Comparison of ENCODE assay signal across 30 mouse cellular contexts in genomic region chr10:26854556-26855100, GRCm38 (mm10).
DNase-seq lines count a peak whose midpoint lies in the region; ATAC-seq and TF ChIP-seq lines count a peak whose summit lies in the region.
"Had no signal": no experiment of that assay in that cellular context is flagged by ENCODE, and none has a peak within 500 bp of the region (broad histone marks: within the 10 kb centered on the region; RNA-seq: fewer than 3 reads in every experiment).

No protein-coding gene starts in this region.

- H3K36me3 ChIP-seq in intestine, postnatal 0 days (ENCODE audit: control insufficient read depth, insufficient read depth) = no peaks in the 10 kb centered on the region; the same call in 1 of the 2 replicates
- H3K36me3 ChIP-seq in intestine, embryonic 16.5 days (ENCODE audit: control insufficient read depth, insufficient read depth, low read length) = no peaks in the 10 kb centered on the region
- H3K36me3 ChIP-seq: embryonic facial prominence, embryonic 13.5 days; forebrain, embryonic 10.5 days; G1E; liver, embryonic 13.5 days; midbrain, embryonic 13.5 days had no signal

- H3K4me1 ChIP-seq in intestine, postnatal 0 days (replicated peaks; ENCODE audit: control insufficient read depth, insufficient read depth, low read length) = no peaks in the 10 kb centered on the region
- H3K4me1 ChIP-seq in intestine, embryonic 16.5 days (ENCODE audit: control insufficient read depth, insufficient read depth, low read length) = no peaks in the 10 kb centered on the region
- H3K4me1 ChIP-seq: embryonic facial prominence, embryonic 13.5 days; forebrain, embryonic 10.5 days; heart, embryonic 12.5 days; kidney, embryonic 15.5 days; liver, embryonic 13.5 days had no signal

- no peak overlapping the region for H3K4me3 ChIP-seq in intestine, postnatal 0 days (ENCODE audit: low read depth, low read length)
- no peak overlapping the region for H3K4me3 ChIP-seq in intestine, embryonic 16.5 days (ENCODE audit: low read length)
- H3K4me3 ChIP-seq: embryonic facial prominence, embryonic 13.5 days; forebrain, embryonic 10.5 days; gastrocnemius, adult 2 months; heart, embryonic 12.5 days; kidney, embryonic 15.5 days; liver, embryonic 13.5 days; midbrain, embryonic 13.5 days had no signal

- 70% methylated on average over 5 of the region's 5 CpGs for WGBS in intestine, postnatal 0 days
- 78% methylated on average over 5 of the region's 5 CpGs for WGBS in intestine, embryonic 16.5 days

- no peaks in the 10 kb centered on the region for H3K27me3 ChIP-seq in intestine, postnatal 0 days (replicated peaks; ENCODE audit: control insufficient read depth, insufficient read depth, low read length)
- no peaks in the 10 kb centered on the region for H3K27me3 ChIP-seq in intestine, embryonic 16.5 days (replicated peaks; ENCODE audit: control insufficient read depth, insufficient read depth, low read length)
- H3K27me3 ChIP-seq: embryonic facial prominence, embryonic 13.5 days; heart, embryonic 12.5 days; kidney, embryonic 15.5 days; liver, embryonic 13.5 days; midbrain, embryonic 13.5 days had no signal

- DNase-seq in Muller cell, postnatal 12 days (ENCODE audit: inconsistent ontology term) = peak; percentile 77
- peak; percentile 49 for DNase-seq in adrenal gland, postnatal 14 days
- DNase-seq in c-Kit-positive CD71-positive TER-119-positive erythroid progenitor cells, embryonic 14.5 days (ENCODE audit: low spot score) = no peak
- no peak for DNase-seq in left cerebral cortex, adult 18-20 months (ENCODE audit: low spot score in 2 of 2)
- DNase-seq in urinary bladder, postnatal 25 days (ENCODE audit: low spot score) = no peak
- DNase-seq: cerebellum, adult 11-12 months; cerebellum, adult 9-11 months; embryo, embryonic 11 days; gastrocnemius, adult 2 months; gastrocnemius, postnatal 36 days; heart, adult 18-20 months; kidney, adult 18-20 months; kidney, postnatal 25 days; liver, embryonic 13.5 days; lung, adult 18-20 months; right cerebral cortex, postnatal 25 days; thymus, adult 18-20 months; thymus, postnatal 36 days had no signal

- H3K27ac ChIP-seq in intestine, postnatal 0 days (ENCODE audit: low read depth, low read length) = no peak overlapping the region
- H3K27ac ChIP-seq in intestine, embryonic 16.5 days (ENCODE audit: low read length) = no peak overlapping the region
- H3K27ac ChIP-seq: embryonic facial prominence, embryonic 13.5 days; forebrain, embryonic 10.5 days; gastrocnemius, adult 2 months; hindbrain, embryonic 14.5 days; kidney, embryonic 15.5 days; liver, embryonic 13.5 days; macrophage; midbrain, embryonic 13.5 days had no signal

- H3K9me3 ChIP-seq in intestine, postnatal 0 days (ENCODE audit: control insufficient read depth) = no peaks in the 10 kb centered on the region
- H3K9me3 ChIP-seq in intestine, embryonic 16.5 days (ENCODE audit: control insufficient read depth, low read length) = no peaks in the 10 kb centered on the region
- H3K9me3 ChIP-seq: embryonic facial prominence, embryonic 13.5 days; forebrain, embryonic 10.5 days; heart, embryonic 12.5 days; kidney, embryonic 15.5 days; liver, embryonic 13.5 days; midbrain, embryonic 13.5 days had no signal

- no peak overlapping the region for H3K9ac ChIP-seq in intestine, postnatal 0 days (ENCODE audit: low read depth, low read length)
- H3K9ac ChIP-seq in intestine, embryonic 16.5 days (ENCODE audit: low read depth, low read length) = no peak overlapping the region
- H3K9ac ChIP-seq: embryonic facial prominence, embryonic 13.5 days; heart, embryonic 12.5 days; hindbrain, embryonic 14.5 days; kidney, embryonic 15.5 days; liver, embryonic 13.5 days; midbrain, embryonic 13.5 days had no signal

- H3K4me2 ChIP-seq in intestine, postnatal 0 days (replicated peaks; ENCODE audit: low read depth) = no peak overlapping the region
- H3K4me2 ChIP-seq in intestine, embryonic 16.5 days (ENCODE audit: low read depth, low read length) = no peak overlapping the region
- H3K4me2 ChIP-seq: embryonic facial prominence, embryonic 13.5 days; heart, embryonic 12.5 days; hindbrain, embryonic 14.5 days; kidney, embryonic 15.5 days; liver, embryonic 13.5 days; midbrain, embryonic 13.5 days had no signal

- TF ChIP-seq CTCF in intestine, postnatal 0 days (IDR thresholded peaks at IDR 0.05; ENCODE audit: low read depth) = no peak

- peak; percentile 47 for ATAC-seq in intestine, postnatal 0 days
- no peak for ATAC-seq in intestine, embryonic 16.5 days
- ATAC-seq: forebrain, embryonic 16.5 days; lung, postnatal 0 days; midbrain, embryonic 13.5 days had no signal

Comparison
In these comparisons a context has a peak if more than half of its experiments do, and no peak if none do; other contexts are left out.
1. DNase-seq: peak in Muller cell, postnatal 12 days (single experiment) and adrenal gland, postnatal 14 days (single experiment); none in c-Kit-positive CD71-positive TER-119-positive erythroid progenitor cells, embryonic 14.5 days (single experiment), left cerebral cortex, adult 18-20 months (0 of 2) and urinary bladder, postnatal 25 days (single experiment).